Mouse (Mus musculus) ES-E14 (cell line): ENCODE data around the gene Polr2b.

ENCODE experiments used
- CHD2 ChIP-seq: IDR thresholded peaks from 2 replicates; pipeline ENCODE4 v1.6.1; 2014; ENCODE audit warnings: mild to moderate bottlenecking, low read depth, low read length, inconsistent platforms
- HCFC1 ChIP-seq: IDR thresholded peaks from 2 replicates; pipeline ENCODE4 v1.6.1; 2012; ENCODE audit warnings: low read length, inconsistent platforms, borderline replicate concordance; ENCODE audit not compliant: insufficient read depth
- MAFK ChIP-seq: IDR thresholded peaks from 2 replicates; pipeline ENCODE4 v1.6.1; 2014; ENCODE audit warnings: mild to moderate bottlenecking, low read depth, low read length, inconsistent platforms; ENCODE audit not compliant: insufficient read depth
- ZC3H11A ChIP-seq: IDR thresholded peaks from 2 replicates; pipeline ENCODE4 v1.6.1; 2012; ENCODE audit warnings: low read depth, mild to moderate bottlenecking, inconsistent platforms, low read length, borderline replicate concordance
- ZNF384 ChIP-seq: IDR thresholded peaks from 2 replicates; pipeline ENCODE4 v1.6.1; 2012; ENCODE audit warnings: low read depth, low read length, inconsistent platforms

DNA sequence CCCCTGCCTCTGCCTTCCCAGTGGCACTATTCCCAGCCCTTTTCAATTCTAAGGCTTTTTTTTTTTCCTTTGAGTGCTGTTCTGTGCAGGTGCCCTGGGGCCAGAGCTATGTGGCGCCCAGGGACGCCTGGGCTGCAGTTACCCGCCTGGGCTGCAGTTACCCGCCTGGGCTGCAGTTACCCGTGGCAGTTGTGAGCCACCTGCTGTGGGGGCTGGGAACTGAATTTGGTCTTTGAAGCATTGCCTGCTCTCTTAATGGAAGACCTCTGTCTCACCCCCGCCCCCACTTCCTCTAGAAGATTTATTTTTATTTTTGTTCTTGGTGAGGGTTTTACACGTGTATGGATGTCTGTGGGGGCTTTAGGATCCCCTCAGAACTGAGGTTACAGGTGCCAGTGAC is 36.8 kb upstream of the Polr2b start:
- TF ChIP-seq ZC3H11A: no peak
- TF ChIP-seq MAFK: no peak
- TF ChIP-seq HCFC1: no peak
- 0 out of 2 replicates have a peak, but pooled peaks have one; percentile 40 for TF ChIP-seq ZNF384
- no peak for TF ChIP-seq CHD2
